Mouse (Mus musculus) C2C12 (cell line): ENCODE data around the gene Fbxl14.

Experiments used
- CEBPB ChIP-seq: IDR thresholded peaks from one replicate; pipeline ENCODE4 v1.6.1; 2011; ENCODE audit warnings: low read depth, mild to moderate bottlenecking, control low read depth, moderate library complexity
- CTCF ChIP-seq: IDR thresholded peaks from one replicate; pipeline ENCODE4 v1.5.1; 2011; ENCODE audit not compliant: control insufficient read depth, insufficient read depth, insufficient read length
- FOSL1 ChIP-seq: IDR thresholded peaks from one replicate; pipeline ENCODE4 v1.8.0; 2011; ENCODE audit warnings: mild to moderate bottlenecking, low read length; ENCODE audit not compliant: poor library complexity, insufficient read depth, severe bottlenecking
- MAX ChIP-seq: IDR thresholded peaks from one replicate; pipeline ENCODE4 v1.6.1; 2011; ENCODE audit warnings: mild to moderate bottlenecking, control low read depth
- MYOG ChIP-seq: IDR thresholded peaks from one replicate; pipeline ENCODE4 v1.6.1; 2011; ENCODE audit not compliant: control insufficient read depth, insufficient read length; ENCODE audit errors: extremely low read depth

DNA sequence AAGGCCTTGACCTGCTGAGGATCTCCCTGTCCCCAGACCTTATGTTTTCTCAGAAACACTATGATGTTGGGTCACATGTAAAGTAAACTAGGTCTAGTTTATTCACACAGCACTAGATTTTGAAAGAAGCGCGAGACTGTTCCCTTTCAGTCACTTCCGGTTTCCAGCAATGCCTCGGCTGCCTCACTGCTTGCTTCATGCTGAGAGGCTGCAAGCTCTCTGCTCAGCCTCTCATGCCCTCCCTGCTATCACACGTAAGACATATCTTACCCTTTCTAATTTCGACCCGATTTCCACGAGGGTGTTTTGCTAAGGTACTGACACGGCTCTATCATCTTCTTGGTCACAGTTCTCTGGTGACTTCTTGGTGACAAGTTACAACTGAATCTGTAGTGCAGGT, 22.6 kb downstream of the Fbxl14 start:
- TF ChIP-seq CTCF (no peak), FOSL1 (no peak), MAX (no peak), MYOG (no peak), CEBPB (no peak)
